Mouse (Mus musculus) urinary bladder, postnatal 36 days (tissue): ENCODE data around the gene Ptpre.

ENCODE experiments used
- DNase-seq, 2 experiments: peaks; one replicate each; pipeline ENCODE4 v3.0.0; 2022; ENCODE audit warnings: low spot score in 2 of 2, mixed read lengths in 1 of 2

The Ptpre gene

GRCm38 (mm10) chr7:135576329-135576728 lies 39.0 kb downstream of the Ptpre start:
- DNase-seq = no peak

GRCm38 (mm10) chr7:135578715-135579325 lies 41.5 kb downstream of the Ptpre start:
- DNase-seq = no peak

GRCm38 (mm10) chr7:135580306-135581091 lies 43.2 kb downstream of the Ptpre start:
- no peak for DNase-seq

GRCm38 (mm10) chr7:135581128-135581527 lies 43.8 kb downstream of the Ptpre start:
- DNase-seq = no peak

GRCm38 (mm10) chr7:135585125-135585687 lies 47.9 kb downstream of the Ptpre start:
- no peak for DNase-seq

GRCm38 (mm10) chr7:135586402-135586801 lies 49.1 kb downstream of the Ptpre start:
- no peak for DNase-seq

GRCm38 (mm10) chr7:135587821-135588575 lies 50.7 kb downstream of the Ptpre start:
- DNase-seq = no peak

- DNase-seq = no peak
Observed at GRCm38 (mm10) chr7:135588620-135589309, 51.5 kb downstream of the Ptpre start.

- DNase-seq = no peak
Observed at GRCm38 (mm10) chr7:135591461-135591860, 54.2 kb downstream of the Ptpre start.

GRCm38 (mm10) chr7:135593286-135593685 lies 56.0 kb downstream of the Ptpre start:
- no peak for DNase-seq

GRCm38 (mm10) chr7:135593825-135594224 lies 56.5 kb downstream of the Ptpre start:
- no peak for DNase-seq

- no peak for DNase-seq
Observed at GRCm38 (mm10) chr7:135594676-135595075, 57.4 kb downstream of the Ptpre start.

GRCm38 (mm10) chr7:135595640-135596174 lies 58.4 kb downstream of the Ptpre start:
- no peak for DNase-seq

- no peak for DNase-seq
Observed at GRCm38 (mm10) chr7:135597006-135597405, 59.7 kb downstream of the Ptpre start.

GRCm38 (mm10) chr7:135597604-135598289 lies 60.5 kb downstream of the Ptpre start:
- no peak for DNase-seq

GRCm38 (mm10) chr7:135598303-135598855 lies 61.1 kb downstream of the Ptpre start:
- no peak for DNase-seq

GRCm38 (mm10) chr7:135600076-135600475 lies 62.8 kb downstream of the Ptpre start:
- DNase-seq = no peak

GRCm38 (mm10) chr7:135601607-135602006 lies 64.3 kb downstream of the Ptpre start:
- DNase-seq = no peak

- no peak for DNase-seq
Observed at GRCm38 (mm10) chr7:135602265-135602664, 65.0 kb downstream of the Ptpre start.

GRCm38 (mm10) chr7:135602881-135603523 lies 65.7 kb downstream of the Ptpre start:
- DNase-seq = peak in 1 of 2 experiments; percentile 28
